Mouse (Mus musculus): ENCODE measurements at regions not wholly inside any gene's neighbourhood (a gene's known extent, or its start where the extent isn't known, plus 50 kb on each side); places are given as distances from the start of the nearest gene placed in this dataset.

- no peak for TF ChIP-seq CTCF (IDR thresholded peaks at IDR 0.05; ENCODE audit: low read depth)
- no peak for TF ChIP-seq EP300 (IDR thresholded peaks at IDR 0.05; ENCODE audit: low read depth)
These were observed 568.4 kb upstream of the Klhl1 start for GRCm38 (mm10) chr14:97087346-97087745.
